Mouse (Mus musculus) C2C12 (cell line): ENCODE data around the gene Tcea3. TPM values are rescaled to one million over a fixed set of nuclear protein-coding genes. Genes with fewer than 3 reads are reported as not detected.

Experiments
- H3K27me3 ChIP-seq: one replicate; pipeline ENCODE4 v1.6.1; 2011; ENCODE audit not compliant: control insufficient read depth, insufficient read depth, insufficient read length
- H3K36me3 ChIP-seq: one replicate; pipeline ENCODE4 v1.6.1; 2011; ENCODE audit not compliant: control insufficient read depth, insufficient read depth
- H3K4me3 ChIP-seq: one replicate; pipeline ENCODE4 v1.5.1; 2011; ENCODE audit warnings: mild to moderate bottlenecking, control low read depth; ENCODE audit not compliant: poor library complexity, insufficient read depth, severe bottlenecking
- H3K79me2 ChIP-seq: one replicate; pipeline ENCODE4 v1.6.1; 2011; ENCODE audit not compliant: control insufficient read depth, insufficient read depth
- H3K79me3 ChIP-seq: one replicate; pipeline ENCODE4 v1.6.1; 2011; ENCODE audit warnings: low read depth, control low read depth
- H3ac ChIP-seq: one replicate; pipeline ENCODE3; 2011; ENCODE audit warnings: low read depth; ENCODE audit not compliant: control insufficient read depth, insufficient read length
- CEBPB ChIP-seq: IDR thresholded peaks from one replicate; pipeline ENCODE4 v1.6.1; 2011; ENCODE audit warnings: low read depth, mild to moderate bottlenecking, control low read depth, moderate library complexity
- CTCF ChIP-seq: IDR thresholded peaks from one replicate; pipeline ENCODE4 v1.5.1; 2011; ENCODE audit not compliant: control insufficient read depth, insufficient read depth, insufficient read length
- FOSL1 ChIP-seq: IDR thresholded peaks from one replicate; pipeline ENCODE4 v1.8.0; 2011; ENCODE audit warnings: mild to moderate bottlenecking, low read length; ENCODE audit not compliant: poor library complexity, insufficient read depth, severe bottlenecking
- MAX ChIP-seq: IDR thresholded peaks from one replicate; pipeline ENCODE4 v1.6.1; 2011; ENCODE audit warnings: mild to moderate bottlenecking, control low read depth
- MYOD1 ChIP-seq: IDR thresholded peaks from one replicate; pipeline ENCODE4 v1.6.1; 2011; ENCODE audit warnings: low read depth; ENCODE audit not compliant: control insufficient read depth, insufficient read length
- MYOG ChIP-seq: IDR thresholded peaks from one replicate; pipeline ENCODE4 v1.6.1; 2011; ENCODE audit not compliant: control insufficient read depth, insufficient read length; ENCODE audit errors: extremely low read depth
- USF1 ChIP-seq: IDR thresholded peaks from one replicate; pipeline ENCODE4 v1.6.1; 2011; ENCODE audit warnings: low read depth, mild to moderate bottlenecking, control low read depth, moderate library complexity
- polyA plus RNA-seq: library from polyadenylated mRNA; unstranded; fragments of >200 nt; fragmentation: generic; extraction: Trizol; gene quantifications from one replicate; pipeline ENCODE4 v1.2.1, GENCODE M21; 2012; ENCODE audit warnings: missing spikeins

Gene Tcea3
- polyA plus RNA-seq, 1 experiment = 2.8 TPM

- Histone ChIP-seq H3ac (no peak overlapping the region), H3K36me3 (peaks cover 59% of the 10 kb centered on the region), H3K79me2 (peaks cover 25% of the 10 kb centered on the region), H3K27me3 (no peaks in the 10 kb centered on the region), H3K79me3 (peaks cover 15% of the 10 kb centered on the region), H3K4me3 (no peak overlapping the region)
- TF ChIP-seq USF1 = no peak
- TF ChIP-seq MYOD1 = no peak
- no peak for TF ChIP-seq CEBPB
- TF ChIP-seq CTCF = no peak
- no peak for TF ChIP-seq FOSL1
- no peak for TF ChIP-seq MYOG
These were observed 43.5 kb downstream of the Tcea3 start for GRCm38 (mm10) chr4:136290781-136291595.

- no peaks in the 10 kb centered on the region for H3K27me3 ChIP-seq
- peaks cover 9% of the 10 kb centered on the region for H3K79me3 ChIP-seq
- H3ac ChIP-seq = no peak overlapping the region
- H3K4me3 ChIP-seq = no peak overlapping the region
- TF ChIP-seq MYOD1 = no peak
- TF ChIP-seq MYOG = no peak
- no peak for TF ChIP-seq FOSL1
- TF ChIP-seq CTCF = no peak
- no peak for TF ChIP-seq USF1
- no peak for TF ChIP-seq MAX
- no peak for TF ChIP-seq CEBPB
- peaks cover 20% of the 10 kb centered on the region for H3K79me2 ChIP-seq
- peaks cover 59% of the 10 kb centered on the region for H3K36me3 ChIP-seq
These were observed 44.2 kb downstream of the Tcea3 start for GRCm38 (mm10) chr4:136291692-136292091.

- Histone ChIP-seq H3K36me3 (peaks cover 22% of the 10 kb centered on the region), H3K79me3 (no peaks in the 10 kb centered on the region), H3ac (no peak overlapping the region), H3K27me3 (no peaks in the 10 kb centered on the region), H3K79me2 (no peaks in the 10 kb centered on the region), H3K4me3 (no peak overlapping the region)
- TF ChIP-seq USF1 (no peak), MYOD1 (no peak), CEBPB (no peak), FOSL1 (no peak), MAX (no peak), MYOG (no peak)
These were observed 48.4 kb downstream of the Tcea3 start for GRCm38 (mm10) chr4:136295941-136296340.

GRCm38 (mm10) chr4:136302462-136302861 is 54.9 kb downstream of the Tcea3 start:
- H3K79me2 ChIP-seq = no peaks in the 10 kb centered on the region
- no peaks in the 10 kb centered on the region for H3K27me3 ChIP-seq
- no peak overlapping the region for H3ac ChIP-seq
- no peaks in the 10 kb centered on the region for H3K79me3 ChIP-seq
- TF ChIP-seq FOSL1 (no peak), USF1 (no peak), MYOD1 (no peak), CTCF (no peak), MYOG (no peak), CEBPB (no peak), MAX (no peak)
- no peaks in the 10 kb centered on the region for H3K36me3 ChIP-seq
- H3K4me3 ChIP-seq = no peak overlapping the region

- H3K27me3 ChIP-seq = no peaks in the 10 kb centered on the region
- no peak overlapping the region for H3K4me3 ChIP-seq
- no peaks in the 10 kb centered on the region for H3K36me3 ChIP-seq
- H3K79me3 ChIP-seq = no peaks in the 10 kb centered on the region
- no peak overlapping the region for H3ac ChIP-seq
- TF ChIP-seq USF1 (no peak), CEBPB (no peak), MAX (no peak), MYOG (no peak), CTCF (no peak), MYOD1 (no peak)
- H3K79me2 ChIP-seq = no peaks in the 10 kb centered on the region
These were observed 56.7 kb downstream of the Tcea3 start for GRCm38 (mm10) chr4:136304181-136304580.

GRCm38 (mm10) chr4:136308355-136308754 is 60.8 kb downstream of the Tcea3 start:
- Histone ChIP-seq H3K27me3 (no peaks in the 10 kb centered on the region), H3K36me3 (no peaks in the 10 kb centered on the region), H3K4me3 (no peak overlapping the region), H3K79me2 (peaks cover 26% of the 10 kb centered on the region), H3K79me3 (peaks cover 22% of the 10 kb centered on the region), H3ac (no peak overlapping the region)
- TF ChIP-seq MYOG (no peak), MAX (no peak), CTCF (no peak), MYOD1 (no peak)
